Mouse (Mus musculus): ENCODE measurements around the gene Cfap100. TPM values are rescaled to one million over a fixed set of nuclear protein-coding genes. Genes with fewer than 3 reads are reported as not detected.
A peak's percentile ranks its signal among the peaks of the same experiment; 100 is the strongest.

Gene Cfap100
- total RNA-seq (2021): 10 to 100 TPM; 16.3 to 18.7 TPM
- long read RNA-seq, experiment 1, partial matches to known transcripts: 1 of 2 reads
- long read RNA-seq, experiment 1, other reads (novel, unspliced or antisense): 1 of 2 reads
- long read RNA-seq, experiment 2, partial matches to known transcripts: 0 of 7 reads
- long read RNA-seq, experiment 2, other reads (novel, unspliced or antisense): 4 of 7 reads

DNA sequence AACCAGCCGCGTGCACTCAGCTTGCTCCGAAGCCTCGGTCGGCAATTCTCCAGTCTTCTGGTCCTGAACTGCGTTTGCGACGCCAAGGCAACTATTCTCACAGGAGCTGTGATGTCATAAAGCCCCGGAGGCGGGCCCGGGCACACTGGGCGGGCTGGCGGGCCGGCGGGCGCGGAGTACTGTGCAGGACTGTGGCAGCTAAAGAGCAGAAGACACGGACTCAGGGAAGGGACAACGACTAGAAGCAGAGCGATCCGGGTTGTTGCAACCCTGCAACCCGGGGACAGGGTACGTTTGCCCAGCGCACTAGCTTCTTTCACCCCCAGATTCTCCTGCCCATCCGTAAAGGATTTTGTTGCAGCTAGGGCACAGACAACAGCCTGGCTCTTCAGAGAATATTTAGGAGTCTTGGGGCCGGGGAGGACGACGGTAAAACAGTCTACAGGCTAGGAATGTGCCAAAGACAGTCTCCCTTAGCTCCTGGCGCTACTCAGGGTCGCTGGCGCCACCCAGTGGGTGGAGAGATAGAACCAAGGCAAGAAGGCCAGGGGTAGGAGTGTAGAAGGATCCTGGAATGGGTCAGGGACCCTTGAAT lies at the start of gene Cfap100:
TSS of gene Cfap100 (minus strand) at position 418 of the 595 bp plus-strand sequence.
- peak; percentile 86 for TF ChIP-seq CTCF (conservative IDR thresholded peaks at IDR 0.05)
- peak; percentile 80 to 83 for DNase-seq (ENCODE audit: low spot score in 2 of 2)
- Histone ChIP-seq H3K27ac (peak within 1 kb of the TSS; percentile 91), H3K4me3 (peak within 1 kb of the TSS; percentile 70)

DNA sequence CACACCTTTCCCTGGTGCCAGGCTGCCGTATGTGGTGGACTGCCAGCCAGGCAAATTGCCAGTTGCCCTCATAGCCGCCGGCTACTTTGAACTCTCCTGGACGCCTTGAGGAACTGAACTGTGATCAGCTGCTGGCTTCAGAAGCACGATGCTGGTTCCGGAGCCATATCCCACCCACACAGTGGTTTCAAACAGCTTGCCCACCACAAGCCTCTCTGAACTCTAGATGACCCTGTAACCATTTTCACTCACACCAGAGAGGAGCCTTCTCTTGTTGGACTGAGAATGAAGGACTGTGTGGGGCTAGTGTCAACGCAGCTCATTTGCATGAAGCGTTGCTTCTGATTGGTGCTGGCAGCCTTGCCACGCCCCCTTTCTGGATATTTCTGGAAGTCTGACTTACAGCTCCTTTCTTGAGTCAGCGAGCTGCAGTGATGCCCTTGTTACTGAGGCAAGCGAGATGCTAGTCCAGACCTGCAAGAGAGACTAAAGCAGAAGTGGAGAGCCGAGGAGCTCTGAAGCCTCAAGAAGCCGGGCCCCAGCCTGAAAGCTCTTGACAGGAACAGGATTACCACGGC lies 48.4 kb upstream of the Cfap100 start:
- no peak for TF ChIP-seq CTCF (conservative IDR thresholded peaks at IDR 0.05)
- H3K27ac ChIP-seq: no peak overlapping the region
- no peak for DNase-seq (ENCODE audit: low spot score in 2 of 2)
- H3K4me3 ChIP-seq: no peak overlapping the region

DNA sequence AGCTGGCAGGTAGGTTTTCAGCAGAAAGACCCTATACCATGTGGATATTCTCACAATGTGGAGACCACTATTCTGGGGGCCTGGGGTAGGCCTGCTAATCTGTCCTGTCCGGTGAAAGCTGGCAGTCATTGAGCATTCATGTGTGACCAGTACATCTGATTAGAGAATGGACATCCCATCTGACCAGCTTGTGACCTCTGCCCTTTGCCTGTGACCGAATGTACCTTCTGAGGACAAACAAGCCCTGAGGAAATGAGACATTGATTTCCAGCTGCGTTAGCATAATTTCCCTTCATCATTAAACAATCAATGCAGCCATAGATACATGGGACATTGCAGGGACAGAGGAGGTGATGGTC lies 47.2 kb upstream of the Cfap100 start:
- no peak overlapping the region for H3K4me3 ChIP-seq
- no peak for DNase-seq (ENCODE audit: low spot score in 2 of 2)
- TF ChIP-seq CTCF (conservative IDR thresholded peaks at IDR 0.05): no peak
- no peak overlapping the region for H3K27ac ChIP-seq

DNA sequence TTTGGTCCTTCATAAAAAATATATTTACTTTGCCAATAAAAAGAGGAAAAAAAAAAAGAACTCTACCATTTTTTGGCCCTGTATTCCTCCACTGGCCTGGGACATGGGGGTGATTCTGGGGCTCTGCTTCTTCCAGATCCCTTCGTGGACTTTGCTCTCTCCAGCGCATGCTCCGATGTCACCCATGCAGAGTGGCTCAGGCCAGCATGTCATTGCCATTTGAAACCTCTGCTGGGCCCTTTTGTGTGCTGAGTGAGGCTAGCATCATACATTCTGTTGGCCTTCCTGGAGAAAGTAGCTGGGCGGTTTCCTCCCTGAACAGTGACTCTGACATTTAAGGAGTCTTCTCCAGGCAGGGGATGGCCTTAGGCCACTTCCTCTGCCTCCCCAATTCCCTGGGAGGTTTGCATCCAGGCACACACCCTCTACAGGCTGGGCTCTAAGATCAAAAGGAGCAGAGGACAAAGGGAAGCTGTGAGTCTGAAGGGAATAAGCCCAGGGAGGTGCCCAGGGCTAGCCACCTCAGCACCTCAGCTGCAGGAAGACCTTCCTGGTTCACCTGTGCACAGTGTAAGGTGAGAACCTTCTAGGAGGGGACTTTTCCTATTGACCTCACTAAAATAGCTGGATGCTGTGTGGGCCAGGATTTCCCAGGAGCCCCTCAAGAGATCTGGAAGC lies 46.7 kb upstream of the Cfap100 start:
- no peak for TF ChIP-seq CTCF (conservative IDR thresholded peaks at IDR 0.05)
- no peak overlapping the region for H3K4me3 ChIP-seq
- H3K27ac ChIP-seq: no peak overlapping the region
- DNase-seq (ENCODE audit: low spot score in 2 of 2): no peak

DNA sequence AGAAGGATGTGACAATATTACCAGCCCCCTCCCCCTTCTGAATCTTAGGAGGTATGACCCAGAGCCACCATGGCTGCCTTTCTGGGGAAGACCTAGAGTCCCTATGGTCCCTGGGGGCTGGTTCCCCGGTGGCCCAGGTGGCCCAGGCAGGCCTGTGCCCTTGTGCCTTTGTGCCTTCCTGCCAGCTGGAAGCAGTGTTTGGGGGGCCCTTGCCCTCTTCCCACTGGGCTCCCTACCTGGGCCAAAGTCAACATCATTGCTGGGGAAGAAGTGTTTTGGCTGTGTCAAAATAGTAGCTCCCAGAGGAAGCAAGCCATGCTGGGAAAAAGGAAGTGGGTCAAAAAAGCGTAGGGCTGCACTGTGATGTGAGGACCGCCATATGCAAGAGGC lies 45.8 kb upstream of the Cfap100 start:
- Histone ChIP-seq H3K4me3 (no peak overlapping the region), H3K27ac (no peak overlapping the region)
- no peak for TF ChIP-seq CTCF (conservative IDR thresholded peaks at IDR 0.05)
- no peak for DNase-seq (ENCODE audit: low spot score in 2 of 2)

DNA sequence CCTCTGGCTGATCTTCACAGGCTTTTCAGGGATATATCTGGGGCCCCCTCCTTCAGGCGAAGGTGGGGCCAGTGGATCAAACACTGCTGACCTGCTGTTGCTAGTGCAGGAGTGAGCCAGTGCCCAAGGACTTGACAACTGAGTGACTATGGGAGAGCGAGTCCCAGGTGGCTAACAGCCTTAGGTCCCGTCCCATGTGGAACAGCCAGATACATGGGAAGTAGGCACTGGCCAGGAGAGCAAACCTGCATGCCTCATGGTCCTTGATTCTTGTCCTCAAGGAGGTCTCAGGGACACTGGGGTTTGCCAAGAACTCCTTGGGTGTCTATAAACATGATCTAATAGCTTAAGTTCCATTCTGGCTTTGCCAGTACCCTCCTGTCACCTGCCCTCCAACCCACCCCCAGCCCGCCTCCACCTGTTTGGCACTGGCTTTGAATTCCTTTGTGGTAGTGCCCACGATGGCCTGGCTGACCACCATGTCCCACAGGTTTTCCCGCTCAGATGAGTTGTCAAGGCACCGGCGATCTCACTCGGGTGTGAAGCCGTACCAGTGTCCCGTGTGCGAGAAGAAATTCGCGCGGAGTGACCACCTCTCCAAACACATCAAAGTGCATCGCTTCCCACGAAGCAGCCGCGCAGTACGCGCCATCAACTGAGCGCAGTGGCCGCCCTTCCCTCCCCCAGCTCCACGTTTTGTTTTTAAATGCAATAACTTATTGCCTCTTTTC lies 45.2 kb upstream of the Cfap100 start:
- DNase-seq (ENCODE audit: low spot score in 2 of 2): no peak
- no peak for TF ChIP-seq CTCF (conservative IDR thresholded peaks at IDR 0.05)
- Histone ChIP-seq H3K27ac (no peak overlapping the region), H3K4me3 (no peak overlapping the region)

DNA sequence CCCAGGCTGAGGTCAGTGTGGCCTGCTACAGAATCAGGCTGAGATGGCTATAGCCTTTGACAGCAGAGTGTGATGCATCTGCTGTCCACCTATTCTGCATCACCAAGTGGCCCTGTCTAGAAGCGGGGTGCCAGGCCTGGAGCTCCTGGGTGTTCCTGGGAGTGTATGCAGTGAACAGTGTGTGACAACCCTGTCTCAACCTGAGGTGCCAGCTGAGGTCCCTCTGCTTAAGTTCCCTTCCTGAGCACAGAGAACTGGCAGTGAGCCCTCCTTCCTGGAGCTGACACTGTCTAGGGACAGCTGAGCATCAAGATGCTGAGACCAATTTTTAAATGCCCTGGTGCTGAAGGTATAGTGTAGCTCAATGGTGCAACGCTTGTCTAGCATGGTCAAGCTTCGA lies 44.1 kb upstream of the Cfap100 start:
- TF ChIP-seq CTCF (conservative IDR thresholded peaks at IDR 0.05): no peak
- no peak overlapping the region for H3K27ac ChIP-seq
- H3K4me3 ChIP-seq: no peak overlapping the region
- DNase-seq (ENCODE audit: low spot score in 2 of 2): no peak

DNA sequence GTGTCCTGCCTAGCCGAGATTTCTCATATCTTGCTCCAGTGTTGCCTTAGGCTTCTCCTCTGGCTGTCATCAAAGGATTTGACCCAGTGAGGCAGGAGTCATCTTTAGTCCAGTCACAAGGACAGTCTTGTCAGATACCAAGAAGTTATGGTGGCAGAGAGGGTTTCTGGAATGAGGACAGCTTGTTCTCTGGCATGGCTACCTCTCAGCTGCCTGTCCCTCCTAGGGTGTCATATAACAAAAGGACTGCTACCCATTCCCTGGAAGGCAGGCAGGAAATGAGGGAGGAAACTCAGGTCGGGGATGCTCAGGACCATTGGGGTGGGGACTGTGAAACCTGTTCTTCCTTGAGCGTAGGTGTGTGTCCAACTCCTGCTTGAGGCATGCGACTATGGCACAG lies 43.5 kb upstream of the Cfap100 start:
- no peak overlapping the region for H3K4me3 ChIP-seq
- DNase-seq (ENCODE audit: low spot score in 2 of 2): no peak
- peak overlapping the region; percentile 81 for H3K27ac ChIP-seq
- no peak for TF ChIP-seq CTCF (conservative IDR thresholded peaks at IDR 0.05)

DNA sequence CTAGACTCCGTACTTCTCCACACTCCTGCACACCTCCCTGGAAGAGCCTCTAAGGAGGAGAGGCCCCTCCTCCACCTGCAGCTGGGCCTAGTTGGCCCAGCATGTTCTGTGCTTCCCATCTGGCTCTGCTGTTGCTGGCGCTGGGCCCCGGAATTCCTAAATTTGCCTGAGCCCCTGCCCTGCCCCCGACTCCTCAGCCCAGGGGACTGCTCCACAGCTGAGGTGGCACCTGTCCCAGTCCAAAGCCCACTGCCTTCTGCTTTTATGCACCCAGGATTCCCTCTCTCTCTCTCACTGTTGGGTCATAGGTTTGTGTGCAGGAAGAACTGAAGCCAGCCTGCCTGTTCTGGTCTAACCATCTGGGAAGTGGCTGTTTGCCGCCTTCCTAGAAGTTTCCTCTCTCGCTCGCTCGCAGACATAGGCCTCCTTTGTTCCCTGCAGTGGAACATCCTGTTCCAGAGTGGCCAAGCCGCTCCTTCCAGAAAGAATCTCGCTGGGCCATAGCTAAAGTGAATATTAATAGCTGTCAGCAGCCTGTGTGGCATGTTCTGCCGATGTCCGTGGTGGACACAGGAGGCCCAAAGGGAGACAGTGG lies 42.4 kb upstream of the Cfap100 start:
- no peak for TF ChIP-seq CTCF (conservative IDR thresholded peaks at IDR 0.05)
- DNase-seq (ENCODE audit: low spot score in 2 of 2): peak; percentile 56 to 63
- H3K4me3 ChIP-seq: no peak overlapping the region
- H3K27ac ChIP-seq: peak overlapping the region; percentile 81

DNA sequence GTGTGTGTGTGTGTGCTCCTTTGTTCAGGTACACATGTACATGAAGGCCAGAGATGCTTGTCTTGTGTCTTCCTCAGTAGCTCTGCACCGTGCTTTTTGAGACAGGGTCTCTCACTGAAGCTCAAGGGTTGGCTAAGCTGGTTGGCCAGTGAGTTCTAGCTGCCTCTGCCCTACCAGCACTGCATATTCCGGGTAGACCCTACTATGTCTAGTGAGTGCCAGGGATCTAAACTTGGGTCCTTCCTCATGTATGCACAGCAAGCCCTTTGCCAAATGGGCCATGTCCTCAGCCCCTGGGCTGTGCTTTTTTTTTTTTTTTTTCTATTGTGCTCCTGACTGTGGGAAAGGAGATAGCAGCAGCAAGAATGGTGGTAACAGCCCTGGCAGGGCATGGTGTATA lies 41.7 kb upstream of the Cfap100 start:
- Histone ChIP-seq H3K27ac (peak overlapping the region; percentile 81), H3K4me3 (no peak overlapping the region)
- TF ChIP-seq CTCF (conservative IDR thresholded peaks at IDR 0.05): no peak
- DNase-seq (ENCODE audit: low spot score in 2 of 2): no peak

DNA sequence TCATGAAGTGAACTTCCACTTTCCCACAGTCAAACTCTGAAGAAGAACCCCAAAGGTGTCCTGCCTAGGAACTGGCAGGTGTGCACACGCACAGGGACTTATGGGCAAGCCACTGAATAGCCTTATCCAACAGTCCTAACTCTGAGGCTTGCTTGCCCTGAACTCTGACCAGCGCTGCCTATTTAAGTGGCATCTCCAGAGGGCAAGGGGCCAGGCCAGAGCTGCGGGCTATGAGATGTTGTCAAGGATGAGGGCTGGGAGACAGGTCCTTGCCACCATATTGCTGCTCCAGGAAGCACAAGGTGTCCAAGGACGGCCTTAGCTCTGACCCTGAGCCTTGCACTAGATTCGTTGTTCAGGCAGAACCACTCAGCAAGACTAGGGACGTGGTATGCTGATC lies 40.4 kb upstream of the Cfap100 start:
- no peak for DNase-seq (ENCODE audit: low spot score in 2 of 2)
- TF ChIP-seq CTCF (conservative IDR thresholded peaks at IDR 0.05): no peak
- Histone ChIP-seq H3K27ac (peak overlapping the region; percentile 14; the same call in 1 of the 2 replicates), H3K4me3 (no peak overlapping the region)

DNA sequence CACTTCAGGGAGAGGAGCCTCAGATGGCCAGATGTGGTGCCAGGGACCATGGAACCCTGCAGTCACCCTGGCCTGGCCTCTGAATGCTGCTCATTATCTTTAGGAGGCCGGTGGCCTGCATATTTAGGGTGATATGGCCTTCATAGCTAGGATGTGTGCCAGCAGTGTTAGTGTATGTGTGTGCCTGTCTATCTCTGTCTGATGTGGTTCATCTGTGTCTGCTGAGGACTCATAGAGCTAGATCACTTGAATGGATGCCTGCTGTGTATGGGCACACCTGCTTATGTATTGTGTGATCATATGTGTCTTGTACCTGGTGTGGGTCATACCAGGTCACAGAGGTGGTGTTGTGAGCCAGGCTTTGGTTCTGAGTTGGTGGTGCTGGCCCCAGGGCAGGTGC lies 39.6 kb upstream of the Cfap100 start:
- H3K27ac ChIP-seq: peak overlapping the region; percentile 18; the same call in 1 of the 2 replicates
- no peak for DNase-seq (ENCODE audit: low spot score in 2 of 2)
- no peak overlapping the region for H3K4me3 ChIP-seq
- TF ChIP-seq CTCF (conservative IDR thresholded peaks at IDR 0.05): no peak

Data from layer of hippocampus, adult 2 months (tissue).